Mouse (Mus musculus): Measurements from ENCODE around the gene Rasl12. TPM values are rescaled to one million over a fixed set of nuclear protein-coding genes. Genes with fewer than 3 reads are reported as not detected.

Gene Rasl12
- 53.8 and 55.8 TPM in 2 replicates for polyA plus RNA-seq (2015; fragmentation: Nextera tagmentation; extraction: Ambion mirVana)

GRCm38 (mm10) chr9:65398279-65398678 lies at the start of gene Rasl12:
Rasl12 (plus strand) TSS chr9:65398506.
- WGBS: under 1% methylated on average over 24 of the region's 24 CpGs
- no peaks in the 10 kb centered on the region for H3K27me3 ChIP-seq (ENCODE audit: control insufficient read depth, insufficient read depth, low read depth, low read length)

GRCm38 (mm10) chr9:65353251-65353650 lies 45.1 kb upstream of the Rasl12 start:
- no peak for ATAC-seq (ENCODE audit: low read depth)
- 89% methylated on average over 5 of the region's 5 CpGs for WGBS
- no peak overlapping the region for H3K4me2 ChIP-seq (ENCODE audit: low read depth, low read length)
- H3K4me1 ChIP-seq (replicated peaks; ENCODE audit: control insufficient read depth, insufficient read depth, low read length): no peaks in the 10 kb centered on the region
- H3K9me3 ChIP-seq (ENCODE audit: control insufficient read depth, low read length): no peaks in the 10 kb centered on the region
- H3K9ac ChIP-seq (ENCODE audit: low read length): no peak overlapping the region
- no peak overlapping the region for H3K4me3 ChIP-seq (ENCODE audit: low read length)
- H3K27ac ChIP-seq (ENCODE audit: low read length): no peak overlapping the region
- H3K27me3 ChIP-seq (ENCODE audit: control insufficient read depth, insufficient read depth, low read depth, low read length): no peaks in the 10 kb centered on the region
- H3K36me3 ChIP-seq (ENCODE audit: control insufficient read depth, insufficient read depth, low read length): peaks cover 23% of the 10 kb centered on the region

More at GRCm38 (mm10) chr9:65398279-65398678, at the start of gene Rasl12:
- peak within 1 kb of the TSS; percentile 63 for H3K4me3 ChIP-seq (ENCODE audit: low read length)
- no peaks in the 10 kb centered on the region for H3K9me3 ChIP-seq (ENCODE audit: control insufficient read depth, low read length)
- ATAC-seq (ENCODE audit: low read depth): peak; percentile 78
- H3K9ac ChIP-seq (ENCODE audit: low read length): peak within 1 kb of the TSS; percentile 76
- peak within 1 kb of the TSS; percentile 72 for H3K4me2 ChIP-seq (ENCODE audit: low read depth, low read length)
- H3K4me1 ChIP-seq (replicated peaks; ENCODE audit: control insufficient read depth, insufficient read depth, low read length): peaks cover 14% of the 10 kb centered on the region
- peak within 1 kb of the TSS; percentile 31; the same call in 1 of the 2 replicates for H3K27ac ChIP-seq (ENCODE audit: low read length)
- H3K36me3 ChIP-seq (ENCODE audit: control insufficient read depth, insufficient read depth, low read length): no peaks in the 10 kb centered on the region

- H3K36me3 ChIP-seq (ENCODE audit: control insufficient read depth, insufficient read depth, low read length): peaks cover 40% of the 10 kb centered on the region
- no peak overlapping the region for H3K4me3 ChIP-seq (ENCODE audit: low read length)
- no peak for ATAC-seq (ENCODE audit: low read depth)
- no peaks in the 10 kb centered on the region for H3K9me3 ChIP-seq (ENCODE audit: control insufficient read depth, low read length)
- H3K9ac ChIP-seq (ENCODE audit: low read length): no peak overlapping the region
- WGBS: 84% methylated on average over 7 of the region's 7 CpGs
- H3K27ac ChIP-seq (ENCODE audit: low read length): no peak overlapping the region
- H3K4me2 ChIP-seq (ENCODE audit: low read depth, low read length): no peak overlapping the region
- no peaks in the 10 kb centered on the region for H3K4me1 ChIP-seq (replicated peaks; ENCODE audit: control insufficient read depth, insufficient read depth, low read length)
- no peaks in the 10 kb centered on the region for H3K27me3 ChIP-seq (ENCODE audit: control insufficient read depth, insufficient read depth, low read depth, low read length)
Measured at GRCm38 (mm10) chr9:65356561-65356960, 41.7 kb upstream of the Rasl12 start.

- WGBS: 95% methylated on average over 2 of the region's 2 CpGs
Measured at GRCm38 (mm10) chr9:65356971-65357370, 41.3 kb upstream of the Rasl12 start.

GRCm38 (mm10) chr9:65358956-65359480 lies 39.3 kb upstream of the Rasl12 start:
- Histone ChIP-seq H3K36me3 (ENCODE audit: control insufficient read depth, insufficient read depth, low read length) (peaks cover 40% of the 10 kb centered on the region), H3K4me3 (ENCODE audit: low read length) (no peak overlapping the region), H3K9me3 (ENCODE audit: control insufficient read depth, low read length) (no peaks in the 10 kb centered on the region), H3K27me3 (ENCODE audit: control insufficient read depth, insufficient read depth, low read depth, low read length) (no peaks in the 10 kb centered on the region), H3K9ac (ENCODE audit: low read length) (no peak overlapping the region), H3K27ac (ENCODE audit: low read length) (no peak overlapping the region), H3K4me1 (replicated peaks; ENCODE audit: control insufficient read depth, insufficient read depth, low read length) (no peaks in the 10 kb centered on the region), H3K4me2 (ENCODE audit: low read depth, low read length) (no peak overlapping the region)
- no peak for ATAC-seq (ENCODE audit: low read depth)
- WGBS: 70% methylated on average over 1 of the region's 1 CpGs

More at GRCm38 (mm10) chr9:65356971-65357370, 41.3 kb upstream of the Rasl12 start:
- Histone ChIP-seq H3K9ac (ENCODE audit: low read length) (no peak overlapping the region), H3K4me1 (replicated peaks; ENCODE audit: control insufficient read depth, insufficient read depth, low read length) (no peaks in the 10 kb centered on the region), H3K4me2 (ENCODE audit: low read depth, low read length) (no peak overlapping the region), H3K9me3 (ENCODE audit: control insufficient read depth, low read length) (no peaks in the 10 kb centered on the region), H3K4me3 (ENCODE audit: low read length) (no peak overlapping the region), H3K27me3 (ENCODE audit: control insufficient read depth, insufficient read depth, low read depth, low read length) (no peaks in the 10 kb centered on the region), H3K27ac (ENCODE audit: low read length) (no peak overlapping the region), H3K36me3 (ENCODE audit: control insufficient read depth, insufficient read depth, low read length) (peaks cover 40% of the 10 kb centered on the region)
- no peak for ATAC-seq (ENCODE audit: low read depth)

GRCm38 (mm10) chr9:65360641-65361448 lies 37.5 kb upstream of the Rasl12 start, which contains the start of gene Ubap1l:
Ubap1l (plus strand) TSS chr9:65361041.
- peak; percentile 38; the same call in 1 of the 2 replicates for ATAC-seq (ENCODE audit: low read depth)
- 70% methylated on average over 16 of the region's 16 CpGs for WGBS
- Histone ChIP-seq H3K4me1 (replicated peaks; ENCODE audit: control insufficient read depth, insufficient read depth, low read length) (no peaks in the 10 kb centered on the region), H3K9me3 (ENCODE audit: control insufficient read depth, low read length) (no peaks in the 10 kb centered on the region), H3K27ac (ENCODE audit: low read length) (peak within 1 kb of the TSS; percentile 40), H3K36me3 (ENCODE audit: control insufficient read depth, insufficient read depth, low read length) (peaks cover 35% of the 10 kb centered on the region), H3K4me3 (ENCODE audit: low read length) (no peak within 1 kb of the TSS), H3K9ac (ENCODE audit: low read length) (no peak within 1 kb of the TSS), H3K4me2 (ENCODE audit: low read depth, low read length) (no peak within 1 kb of the TSS), H3K27me3 (ENCODE audit: control insufficient read depth, insufficient read depth, low read depth, low read length) (no peaks in the 10 kb centered on the region)

- H3K4me3 ChIP-seq (ENCODE audit: low read length): no peak overlapping the region
- no peaks in the 10 kb centered on the region for H3K27me3 ChIP-seq (ENCODE audit: control insufficient read depth, insufficient read depth, low read depth, low read length)
- no peak overlapping the region for H3K27ac ChIP-seq (ENCODE audit: low read length)
- H3K9ac ChIP-seq (ENCODE audit: low read length): no peak overlapping the region
- no peak for ATAC-seq (ENCODE audit: low read depth)
- H3K36me3 ChIP-seq (ENCODE audit: control insufficient read depth, insufficient read depth, low read length): peaks cover 15% of the 10 kb centered on the region
- WGBS: 26% methylated on average over 9 of the region's 9 CpGs
- no peaks in the 10 kb centered on the region for H3K9me3 ChIP-seq (ENCODE audit: control insufficient read depth, low read length)
- no peaks in the 10 kb centered on the region for H3K4me1 ChIP-seq (replicated peaks; ENCODE audit: control insufficient read depth, insufficient read depth, low read length)
- H3K4me2 ChIP-seq (ENCODE audit: low read depth, low read length): no peak overlapping the region
Measured at GRCm38 (mm10) chr9:65363684-65364083, 34.6 kb upstream of the Rasl12 start.

GRCm38 (mm10) chr9:65365721-65366120 lies 32.6 kb upstream of the Rasl12 start:
- Histone ChIP-seq H3K36me3 (ENCODE audit: control insufficient read depth, insufficient read depth, low read length) (peaks cover 5% of the 10 kb centered on the region; the same call in 1 of the 2 replicates), H3K27me3 (ENCODE audit: control insufficient read depth, insufficient read depth, low read depth, low read length) (no peaks in the 10 kb centered on the region), H3K4me3 (ENCODE audit: low read length) (no peak overlapping the region), H3K27ac (ENCODE audit: low read length) (no peak overlapping the region), H3K9ac (ENCODE audit: low read length) (no peak overlapping the region), H3K4me1 (replicated peaks; ENCODE audit: control insufficient read depth, insufficient read depth, low read length) (no peaks in the 10 kb centered on the region), H3K9me3 (ENCODE audit: control insufficient read depth, low read length) (no peaks in the 10 kb centered on the region), H3K4me2 (ENCODE audit: low read depth, low read length) (no peak overlapping the region)
- WGBS: 74% methylated on average over 7 of the region's 7 CpGs
- no peak for ATAC-seq (ENCODE audit: low read depth)

- no peaks in the 10 kb centered on the region for H3K9me3 ChIP-seq (ENCODE audit: control insufficient read depth, low read length)
- H3K27ac ChIP-seq (ENCODE audit: low read length): no peak overlapping the region
- no peak overlapping the region for H3K4me3 ChIP-seq (ENCODE audit: low read length)
- no peak overlapping the region for H3K9ac ChIP-seq (ENCODE audit: low read length)
- no peaks in the 10 kb centered on the region for H3K27me3 ChIP-seq (ENCODE audit: control insufficient read depth, insufficient read depth, low read depth, low read length)
- 73% methylated on average over 24 of the region's 24 CpGs for WGBS
- H3K4me2 ChIP-seq (ENCODE audit: low read depth, low read length): no peak overlapping the region
- H3K4me1 ChIP-seq (replicated peaks; ENCODE audit: control insufficient read depth, insufficient read depth, low read length): no peaks in the 10 kb centered on the region
- no peak for ATAC-seq (ENCODE audit: low read depth)
- no peaks in the 10 kb centered on the region for H3K36me3 ChIP-seq (ENCODE audit: control insufficient read depth, insufficient read depth, low read length)
Measured at GRCm38 (mm10) chr9:65371756-65372155, 26.6 kb upstream of the Rasl12 start.
